Mouse (Mus musculus): Measurements from ENCODE around the gene Gm43720. TPM values are rescaled to one million over a fixed set of nuclear protein-coding genes. Genes with fewer than 3 reads are reported as not detected.

The Gm43720 gene
- polyA plus RNA-seq, 1 experiment from 2014 or later: 0.14 TPM

DNA sequence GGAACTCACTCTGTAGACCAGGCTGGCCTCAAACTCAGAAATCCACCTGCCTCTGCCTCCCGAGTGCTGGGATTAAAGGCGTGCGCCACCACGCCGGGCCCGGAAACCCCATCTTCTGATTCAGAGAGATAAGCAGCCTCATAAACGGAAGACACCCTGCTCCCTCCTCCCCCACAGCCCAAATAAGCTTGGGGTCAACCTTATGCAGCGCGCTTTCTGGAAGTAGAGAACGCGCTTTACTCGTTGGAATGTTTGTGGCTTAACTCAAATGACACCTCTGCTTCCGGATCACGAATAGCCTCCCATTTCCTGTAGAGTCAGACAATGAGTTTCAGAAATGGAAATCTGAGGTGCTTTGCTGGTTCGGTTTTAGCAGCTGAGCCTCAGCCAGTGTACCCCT lies 1.1 kb upstream of the Gm43720 start:
- H3K4me2 ChIP-seq: no peak overlapping the region
- no peaks in the 10 kb centered on the region for H3K27me3 ChIP-seq (ENCODE audit: control insufficient read depth, insufficient read depth, low read length)
- H3K4me3 ChIP-seq (ENCODE audit: low read depth, low read length): no peak overlapping the region
- H3K36me3 ChIP-seq (ENCODE audit: control insufficient read depth, insufficient read depth, low read length): 0 out of 2 replicates have a peak, but pooled peaks cover 3% of the 10 kb centered on the region
- no peak overlapping the region for H3K27ac ChIP-seq (ENCODE audit: low read depth, low read length)
- H3K9me3 ChIP-seq (replicated peaks; ENCODE audit: control insufficient read depth, low read length): no peaks in the 10 kb centered on the region; the same call in 1 of the 2 replicates
- ATAC-seq (replicated peaks; ENCODE audit: insufficient number of reproducible peaks, low FRiP score, low TSS enrichment): no peak
- peaks cover 3% of the 10 kb centered on the region; the same call in 1 of the 2 replicates for H3K4me1 ChIP-seq (ENCODE audit: control insufficient read depth, insufficient read depth, low read length)
- no peak overlapping the region for H3K9ac ChIP-seq (ENCODE audit: low read depth, low read length)
- WGBS (ENCODE audit: insufficient replicate concordance): 86% methylated on average over 15 of the region's 15 CpGs

DNA sequence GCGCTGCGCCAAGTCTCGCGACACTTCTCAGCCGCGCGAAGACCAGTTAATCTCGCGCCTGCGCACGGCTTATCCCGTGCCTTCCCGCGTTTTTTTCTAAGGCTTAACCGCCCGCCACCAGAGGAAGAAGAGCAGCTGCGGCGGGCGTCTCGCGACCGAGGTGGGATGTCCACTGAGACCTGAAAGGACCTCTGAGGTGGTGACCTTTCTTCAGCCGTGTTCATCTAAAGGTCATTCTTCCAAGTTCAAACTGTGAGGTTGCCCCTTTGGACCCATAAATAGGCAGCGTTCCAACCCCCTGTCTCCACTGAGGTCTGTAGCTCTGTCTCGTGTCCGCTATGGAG lies 639 bp upstream of the Gm43720 start:
- H3K4me1 ChIP-seq (ENCODE audit: control insufficient read depth, insufficient read depth, low read length): peaks cover 3% of the 10 kb centered on the region; the same call in 1 of the 2 replicates
- H3K27ac ChIP-seq (ENCODE audit: low read depth, low read length): no peak overlapping the region
- 20% methylated on average over 26 of the region's 26 CpGs for WGBS (ENCODE audit: insufficient replicate concordance)
- H3K36me3 ChIP-seq (ENCODE audit: control insufficient read depth, insufficient read depth, low read length): 0 out of 2 replicates have a peak, but pooled peaks cover 3% of the 10 kb centered on the region
- H3K4me3 ChIP-seq (ENCODE audit: low read depth, low read length): peak overlapping the region; percentile 65
- no peak for ATAC-seq (replicated peaks; ENCODE audit: insufficient number of reproducible peaks, low FRiP score, low TSS enrichment)
- no peaks in the 10 kb centered on the region; the same call in 1 of the 2 replicates for H3K9me3 ChIP-seq (replicated peaks; ENCODE audit: control insufficient read depth, low read length)
- H3K27me3 ChIP-seq (ENCODE audit: control insufficient read depth, insufficient read depth, low read length): no peaks in the 10 kb centered on the region
- H3K4me2 ChIP-seq: peak overlapping the region; percentile 80
- 0 out of 2 replicates have a peak overlapping the region, but pooled peaks have one; percentile 16 for H3K9ac ChIP-seq (ENCODE audit: low read depth, low read length)

DNA sequence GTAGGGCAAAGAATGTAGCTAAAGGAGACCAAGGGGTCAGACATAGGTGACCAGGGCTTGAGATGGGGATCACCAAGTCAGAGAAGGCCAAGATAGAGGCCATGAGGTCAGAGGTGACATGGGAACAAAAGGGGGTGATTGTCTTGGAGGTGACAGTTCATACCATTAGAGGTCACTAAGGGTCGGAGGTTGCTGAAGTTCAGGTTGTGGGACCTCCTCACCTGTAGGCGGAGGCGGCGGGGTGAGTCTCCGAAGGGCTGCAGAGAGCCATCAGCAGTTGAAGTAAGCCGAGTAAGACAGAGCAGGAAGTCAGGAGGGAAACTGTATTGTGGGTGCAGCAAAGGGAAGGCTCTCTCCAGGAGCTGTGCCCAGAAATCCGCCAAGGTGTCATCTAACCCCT lies 1.8 kb downstream of the Gm43720 start:
- H3K4me1 ChIP-seq (ENCODE audit: control insufficient read depth, insufficient read depth, low read length): peaks cover 6% of the 10 kb centered on the region; the same call in 1 of the 2 replicates
- H3K9ac ChIP-seq (ENCODE audit: low read depth, low read length): no peak overlapping the region
- no peak for ATAC-seq (replicated peaks; ENCODE audit: insufficient number of reproducible peaks, low FRiP score, low TSS enrichment)
- no peaks in the 10 kb centered on the region; the same call in 1 of the 2 replicates for H3K9me3 ChIP-seq (replicated peaks; ENCODE audit: control insufficient read depth, low read length)
- H3K4me2 ChIP-seq: no peak overlapping the region
- H3K36me3 ChIP-seq (ENCODE audit: control insufficient read depth, insufficient read depth, low read length): peaks cover 3% of the 10 kb centered on the region; the same call in 1 of the 2 replicates
- no peak overlapping the region for H3K4me3 ChIP-seq (ENCODE audit: low read depth, low read length)
- no peak overlapping the region for H3K27ac ChIP-seq (ENCODE audit: low read depth, low read length)
- 83% methylated on average over 7 of the region's 7 CpGs for WGBS (ENCODE audit: insufficient replicate concordance)
- H3K27me3 ChIP-seq (ENCODE audit: control insufficient read depth, insufficient read depth, low read length): peaks cover 3% of the 10 kb centered on the region; the same call in 1 of the 2 replicates

DNA sequence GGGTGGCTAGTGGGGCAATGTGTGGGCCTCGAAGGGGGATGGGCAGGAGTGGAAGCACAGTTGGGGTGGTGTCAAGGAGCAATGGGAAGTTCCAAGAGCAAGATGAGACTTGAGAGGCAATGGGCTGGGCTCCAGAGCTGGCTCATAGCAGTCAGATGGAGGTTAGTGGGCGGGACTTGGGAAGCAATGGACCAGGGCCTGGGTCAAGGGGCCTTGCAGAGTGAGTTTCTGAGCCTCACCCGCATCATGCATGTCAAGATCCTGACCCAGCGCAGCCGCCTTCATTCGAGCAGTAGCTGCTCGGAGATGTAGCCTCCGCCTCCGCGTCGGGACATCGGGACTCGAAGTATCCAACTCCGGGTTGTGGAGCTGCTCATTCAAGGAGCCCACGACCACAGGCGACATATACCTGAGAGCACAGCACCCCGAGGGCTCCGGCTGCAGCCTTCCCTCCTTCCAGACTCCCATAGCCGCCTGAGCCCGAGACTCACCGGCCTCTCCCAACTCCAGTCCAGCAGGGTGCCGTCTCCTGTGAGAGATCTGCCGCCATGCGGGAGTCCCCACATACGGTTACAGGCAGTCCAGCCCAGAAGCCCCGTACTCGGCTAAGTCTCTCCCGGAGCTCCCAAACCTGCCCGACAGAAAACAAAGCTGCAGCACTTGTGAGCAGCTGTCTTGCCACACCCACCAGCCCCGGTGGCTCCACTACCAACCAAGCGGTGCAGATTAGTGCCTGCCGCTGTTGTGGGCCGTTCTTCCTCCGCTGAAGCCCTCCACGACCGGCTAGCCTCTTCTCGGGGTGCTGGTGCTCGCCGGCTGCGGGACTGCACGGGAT lies 4.3 kb downstream of the Gm43720 start:
- Histone ChIP-seq H3K4me2 (peak overlapping the region; percentile 61), H3K36me3 (ENCODE audit: control insufficient read depth, insufficient read depth, low read length) (peaks cover 3% of the 10 kb centered on the region; the same call in 1 of the 2 replicates), H3K4me1 (ENCODE audit: control insufficient read depth, insufficient read depth, low read length) (peaks cover 5% of the 10 kb centered on the region; the same call in 1 of the 2 replicates), H3K27ac (ENCODE audit: low read depth, low read length) (no peak overlapping the region), H3K9me3 (replicated peaks; ENCODE audit: control insufficient read depth, low read length) (no peaks in the 10 kb centered on the region), H3K9ac (ENCODE audit: low read depth, low read length) (peak overlapping the region; percentile 53; the same call in 1 of the 2 replicates), H3K4me3 (ENCODE audit: low read depth, low read length) (peak overlapping the region; percentile 18; the same call in 1 of the 2 replicates), H3K27me3 (ENCODE audit: control insufficient read depth, insufficient read depth, low read length) (peaks cover 9% of the 10 kb centered on the region)
- no peak for ATAC-seq (replicated peaks; ENCODE audit: insufficient number of reproducible peaks, low FRiP score, low TSS enrichment)
- WGBS (ENCODE audit: insufficient replicate concordance): 28% methylated on average over 41 of the region's 41 CpGs

GRCm38 (mm10) chr5:138274186-138274585 lies 5.6 kb downstream of the Gm43720 start:
- ATAC-seq (replicated peaks; ENCODE audit: insufficient number of reproducible peaks, low FRiP score, low TSS enrichment): no peak

DNA sequence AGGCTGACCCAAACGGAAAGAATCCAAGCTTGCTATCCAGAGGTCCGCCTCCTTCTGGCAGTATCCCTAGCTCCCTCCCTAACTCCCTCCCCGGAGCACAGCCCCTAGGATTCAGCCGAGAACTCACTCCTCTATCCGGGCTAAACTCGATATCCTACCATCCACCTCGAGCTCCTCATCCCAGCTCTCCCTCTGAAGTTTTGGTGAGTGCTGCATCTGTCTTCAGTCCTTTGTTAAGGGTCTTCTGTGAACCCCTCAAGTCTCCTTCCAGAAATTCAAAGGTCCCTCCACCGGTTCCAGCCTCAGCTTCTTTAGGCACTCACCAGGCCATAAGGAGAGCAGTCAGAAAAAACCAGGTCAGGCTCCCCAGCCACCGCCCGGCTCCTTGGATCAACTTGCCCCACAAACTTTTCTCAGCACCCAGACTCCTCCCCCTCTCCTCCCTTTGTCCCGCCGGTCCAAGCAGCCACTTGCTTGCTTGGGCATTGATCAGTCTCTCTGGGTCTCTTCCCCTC lies 7.3 kb downstream of the Gm43720 start, which contains the start of gene Gal3st4:
Gal3st4 (minus strand) TSS at position 432 of the 515 bp plus-strand sequence.
- peak within 1 kb of the TSS; percentile 6; the same call in 1 of the 2 replicates for H3K4me3 ChIP-seq (ENCODE audit: low read depth, low read length)
- no peak within 1 kb of the TSS for H3K27ac ChIP-seq (ENCODE audit: low read depth, low read length)
- peaks cover 3% of the 10 kb centered on the region; the same call in 1 of the 2 replicates for H3K4me1 ChIP-seq (ENCODE audit: control insufficient read depth, insufficient read depth, low read length)
- ATAC-seq (replicated peaks; ENCODE audit: insufficient number of reproducible peaks, low FRiP score, low TSS enrichment): no peak
- no peaks in the 10 kb centered on the region for H3K9me3 ChIP-seq (replicated peaks; ENCODE audit: control insufficient read depth, low read length)
- peaks cover 9% of the 10 kb centered on the region for H3K27me3 ChIP-seq (ENCODE audit: control insufficient read depth, insufficient read depth, low read length)
- 1% methylated on average over 12 of the region's 12 CpGs for WGBS (ENCODE audit: insufficient replicate concordance)
- H3K36me3 ChIP-seq (ENCODE audit: control insufficient read depth, insufficient read depth, low read length): peaks cover 3% of the 10 kb centered on the region; the same call in 1 of the 2 replicates
- peak within 1 kb of the TSS; percentile 55 for H3K4me2 ChIP-seq
- peak within 1 kb of the TSS; percentile 58; the same call in 1 of the 2 replicates for H3K9ac ChIP-seq (ENCODE audit: low read depth, low read length)

More at GRCm38 (mm10) chr5:138274186-138274585, 5.6 kb downstream of the Gm43720 start:
- WGBS (ENCODE audit: insufficient replicate concordance): 76% methylated on average over 8 of the region's 8 CpGs
- no peak overlapping the region for H3K9ac ChIP-seq (ENCODE audit: low read depth, low read length)
- no peak overlapping the region for H3K27ac ChIP-seq (ENCODE audit: low read depth, low read length)
- H3K4me1 ChIP-seq (ENCODE audit: control insufficient read depth, insufficient read depth, low read length): peaks cover 3% of the 10 kb centered on the region; the same call in 1 of the 2 replicates
- peaks cover 3% of the 10 kb centered on the region; the same call in 1 of the 2 replicates for H3K36me3 ChIP-seq (ENCODE audit: control insufficient read depth, insufficient read depth, low read length)
- no peak overlapping the region for H3K4me2 ChIP-seq
- H3K9me3 ChIP-seq (replicated peaks; ENCODE audit: control insufficient read depth, low read length): no peaks in the 10 kb centered on the region
- H3K27me3 ChIP-seq (ENCODE audit: control insufficient read depth, insufficient read depth, low read length): peaks cover 9% of the 10 kb centered on the region
- no peak overlapping the region for H3K4me3 ChIP-seq (ENCODE audit: low read depth, low read length)

GRCm38 (mm10) chr5:138271232-138271631 lies 8.5 kb downstream of the Gm43720 start:
- WGBS (ENCODE audit: insufficient replicate concordance): 67% methylated on average over 3 of the region's 3 CpGs

DNA sequence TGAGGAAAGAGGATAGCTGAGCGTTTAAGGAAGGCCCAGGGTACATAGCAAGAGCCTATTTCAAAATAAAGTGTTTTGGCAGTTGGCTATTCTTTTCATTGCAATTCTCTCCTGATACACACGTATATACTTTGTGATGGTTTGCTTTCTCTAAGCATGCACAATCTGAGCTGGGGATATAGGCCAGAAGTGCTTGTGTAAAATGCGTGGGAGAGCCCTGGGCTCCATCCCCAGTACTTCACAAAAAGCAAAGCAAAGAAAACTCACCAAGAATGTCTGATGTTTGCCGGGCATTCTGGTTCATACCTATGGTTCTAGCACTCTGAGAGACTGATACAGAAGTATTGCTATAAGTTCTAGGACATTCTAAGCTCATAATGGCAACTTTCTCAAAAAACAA lies 10.8 kb downstream of the Gm43720 start:
- H3K9ac ChIP-seq (ENCODE audit: low read depth, low read length): no peak overlapping the region
- no peak overlapping the region for H3K4me2 ChIP-seq
- H3K27me3 ChIP-seq (ENCODE audit: control insufficient read depth, insufficient read depth, low read length): peaks cover 6% of the 10 kb centered on the region
- H3K4me3 ChIP-seq (ENCODE audit: low read depth, low read length): no peak overlapping the region
- H3K4me1 ChIP-seq (ENCODE audit: control insufficient read depth, insufficient read depth, low read length): peaks cover 4% of the 10 kb centered on the region; the same call in 1 of the 2 replicates
- no peak overlapping the region for H3K27ac ChIP-seq (ENCODE audit: low read depth, low read length)
- no peaks in the 10 kb centered on the region for H3K9me3 ChIP-seq (replicated peaks; ENCODE audit: control insufficient read depth, low read length)
- H3K36me3 ChIP-seq (ENCODE audit: control insufficient read depth, insufficient read depth, low read length): no peaks in the 10 kb centered on the region
- WGBS (ENCODE audit: insufficient replicate concordance): 65% methylated on average over 4 of the region's 4 CpGs
- ATAC-seq (replicated peaks; ENCODE audit: insufficient number of reproducible peaks, low FRiP score, low TSS enrichment): no peak

More at GRCm38 (mm10) chr5:138271232-138271631, 8.5 kb downstream of the Gm43720 start:
- Histone ChIP-seq H3K36me3 (ENCODE audit: control insufficient read depth, insufficient read depth, low read length) (no peaks in the 10 kb centered on the region; the same call in 1 of the 2 replicates), H3K4me3 (ENCODE audit: low read depth, low read length) (no peak overlapping the region), H3K9me3 (replicated peaks; ENCODE audit: control insufficient read depth, low read length) (no peaks in the 10 kb centered on the region), H3K4me1 (ENCODE audit: control insufficient read depth, insufficient read depth, low read length) (peaks cover 3% of the 10 kb centered on the region; the same call in 1 of the 2 replicates), H3K4me2 (no peak overlapping the region), H3K9ac (ENCODE audit: low read depth, low read length) (no peak overlapping the region), H3K27ac (ENCODE audit: low read depth, low read length) (no peak overlapping the region), H3K27me3 (ENCODE audit: control insufficient read depth, insufficient read depth, low read length) (peaks cover 9% of the 10 kb centered on the region)
- ATAC-seq (replicated peaks; ENCODE audit: insufficient number of reproducible peaks, low FRiP score, low TSS enrichment): no peak

Measured in heart, embryonic 11.5 days (tissue).